Mouse (Mus musculus): Measurements from ENCODE around the gene Cox14.
A peak's percentile ranks its signal among the peaks of the same experiment; 100 is the strongest.
"Not testable (repeated sequence)": the region's sequence is repeated elsewhere in the genome, so short reads cannot be mapped to it uniquely, and the experiment has no call there.

Cox14 gene

DNA sequence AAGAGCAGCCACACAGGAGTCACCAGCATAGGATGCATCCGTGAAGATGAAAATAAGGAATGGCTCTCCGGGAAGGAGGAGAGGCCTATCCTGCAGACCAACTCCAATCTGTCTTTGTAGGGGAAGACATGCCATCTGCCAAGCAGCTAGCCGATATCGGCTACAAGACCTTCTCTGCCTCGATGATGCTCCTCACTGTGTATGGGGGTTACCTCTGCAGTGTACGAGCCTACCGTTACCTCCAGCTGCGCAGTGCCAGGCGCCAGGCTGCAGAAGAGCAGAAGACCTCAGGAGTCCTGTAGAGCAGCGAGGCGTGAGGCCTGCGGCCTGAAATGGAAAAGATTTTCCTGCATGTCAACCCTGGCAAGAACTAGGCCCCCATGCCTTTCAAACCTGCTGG is 2.1 kb downstream of the Cox14 start:
- no peak for DNase-seq

DNA sequence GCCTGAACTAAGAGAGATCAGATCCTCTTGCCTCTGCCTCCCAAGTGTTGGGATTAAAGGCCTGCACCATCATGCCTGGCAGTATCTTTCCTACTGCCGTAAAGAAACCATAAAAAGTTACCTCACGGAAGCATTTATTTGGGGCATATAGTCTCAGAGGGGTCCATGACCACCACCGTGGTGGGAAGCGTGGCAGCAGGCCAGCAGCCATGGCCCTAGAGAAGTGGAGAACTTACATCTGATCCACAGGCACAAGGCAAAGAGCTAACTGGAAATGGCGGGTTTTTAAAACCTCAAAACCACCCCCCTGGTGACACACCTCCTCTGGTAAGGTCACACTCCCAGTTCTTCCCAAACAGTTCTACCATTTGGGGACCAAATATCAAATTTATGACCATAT is 2.8 kb downstream of the Cox14 start:
- DNase-seq = no peak

DNA sequence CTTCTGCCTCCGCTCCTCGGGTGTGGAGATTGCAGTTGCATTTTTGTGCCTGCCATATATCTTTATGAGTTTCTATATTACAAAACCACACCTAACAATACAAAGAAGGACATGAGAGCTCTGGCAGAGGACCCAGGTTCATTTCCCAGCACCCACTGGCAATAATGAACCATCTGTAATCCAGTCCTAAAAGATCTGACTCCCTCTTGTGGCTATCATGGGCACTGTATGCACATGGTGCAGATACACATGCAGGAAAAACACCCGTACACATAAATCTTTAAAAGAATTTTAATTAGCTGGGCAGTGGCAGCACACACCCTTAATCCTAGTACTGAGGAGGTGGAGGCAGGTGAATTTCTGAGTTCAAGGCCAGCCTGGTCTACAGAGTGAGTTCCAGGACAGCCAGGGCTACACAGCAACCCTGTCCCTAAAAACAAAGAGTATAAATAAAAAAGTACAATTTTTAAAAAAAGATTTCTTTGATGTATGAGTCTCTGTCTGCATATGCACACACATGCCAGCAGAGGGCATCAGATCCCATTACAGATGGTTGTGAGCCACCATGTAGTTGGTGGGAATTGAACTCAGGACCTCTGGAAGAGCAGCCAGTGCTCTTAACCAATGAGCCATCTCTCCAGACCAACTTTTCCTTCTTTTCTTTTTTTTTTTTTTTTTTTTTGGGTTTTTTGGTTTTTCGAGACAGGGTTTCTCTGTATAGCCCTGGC is 3.8 kb downstream of the Cox14 start:
- no peak for DNase-seq

DNA sequence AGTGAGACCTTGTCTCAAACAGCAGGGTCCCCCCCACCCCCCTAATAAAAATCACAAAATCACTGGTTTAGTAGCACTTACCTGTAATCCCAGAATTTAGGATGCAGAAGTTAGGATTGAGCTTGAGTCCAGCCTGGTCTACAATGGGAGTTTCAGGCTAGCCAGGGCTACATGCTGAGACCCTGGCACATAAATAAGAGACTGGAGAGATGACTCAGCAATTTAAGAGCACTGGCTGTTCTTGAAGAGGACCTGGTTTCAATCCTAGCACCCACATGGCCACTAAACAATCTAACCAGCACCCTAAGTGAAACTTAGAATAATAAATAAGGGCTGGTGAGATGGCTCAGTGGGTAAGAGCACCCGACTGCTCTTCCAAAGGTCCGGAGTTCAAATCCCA is 5.7 kb downstream of the Cox14 start:
- no peak for DNase-seq

DNA sequence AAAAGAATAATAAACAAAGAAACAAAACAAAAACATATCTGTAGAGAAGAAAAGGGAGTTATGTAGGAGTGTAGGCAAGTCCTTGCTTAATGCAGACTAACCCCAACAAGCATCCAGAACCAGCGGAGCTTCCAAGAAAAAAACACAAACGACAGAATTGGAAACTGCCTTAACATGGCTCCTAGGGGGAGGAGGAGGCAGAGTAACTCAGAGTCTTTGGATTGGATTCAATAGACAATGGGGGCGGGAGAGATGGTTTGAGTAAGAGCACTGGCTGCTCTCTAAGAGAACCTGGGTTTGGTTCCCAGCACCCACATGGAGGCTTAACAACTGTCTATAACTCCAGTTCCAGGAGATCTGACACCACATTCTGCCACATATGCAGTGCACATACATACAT is 6.3 kb downstream of the Cox14 start:
- no peak for DNase-seq

DNA sequence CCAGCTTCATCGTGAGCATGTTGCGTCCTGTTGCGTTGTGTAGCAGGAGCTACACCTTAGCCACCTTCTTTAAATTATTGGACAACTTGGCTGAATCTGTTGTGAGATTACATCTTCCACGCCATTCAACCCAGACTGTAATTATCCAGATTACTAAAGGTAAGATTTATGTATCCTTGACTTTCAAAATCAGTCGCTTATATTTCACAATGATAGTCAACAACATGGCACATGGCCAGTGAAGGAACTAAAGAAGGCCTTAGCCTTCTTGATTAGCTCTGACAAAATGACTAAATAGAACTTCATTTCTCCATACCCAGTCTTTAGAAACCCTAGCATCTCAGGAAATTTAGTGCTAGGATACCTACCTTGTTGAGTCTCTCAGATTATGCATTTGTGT is 7.8 kb downstream of the Cox14 start:
- no peak for DNase-seq

DNA sequence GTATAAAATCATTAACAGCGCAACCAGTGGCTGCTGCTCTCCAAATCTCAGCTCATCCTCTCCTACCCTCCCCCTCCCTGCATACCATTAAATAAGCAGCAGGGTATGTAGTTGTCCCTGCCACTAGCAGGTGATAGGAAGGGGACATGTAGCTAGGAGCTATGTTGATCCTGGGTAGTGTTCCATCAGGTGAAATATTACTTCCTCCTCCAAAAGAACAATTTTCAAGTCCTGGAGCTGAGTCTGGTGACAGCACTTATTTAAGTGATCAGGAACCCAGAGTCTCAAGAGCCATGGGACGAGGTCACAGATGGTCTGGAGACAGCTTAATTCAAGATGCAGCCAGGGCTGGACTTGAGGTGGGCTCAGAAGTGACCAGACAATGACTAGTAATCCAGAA is 10.2 kb downstream of the Cox14 start:
- peak; percentile 100 for DNase-seq

DNA sequence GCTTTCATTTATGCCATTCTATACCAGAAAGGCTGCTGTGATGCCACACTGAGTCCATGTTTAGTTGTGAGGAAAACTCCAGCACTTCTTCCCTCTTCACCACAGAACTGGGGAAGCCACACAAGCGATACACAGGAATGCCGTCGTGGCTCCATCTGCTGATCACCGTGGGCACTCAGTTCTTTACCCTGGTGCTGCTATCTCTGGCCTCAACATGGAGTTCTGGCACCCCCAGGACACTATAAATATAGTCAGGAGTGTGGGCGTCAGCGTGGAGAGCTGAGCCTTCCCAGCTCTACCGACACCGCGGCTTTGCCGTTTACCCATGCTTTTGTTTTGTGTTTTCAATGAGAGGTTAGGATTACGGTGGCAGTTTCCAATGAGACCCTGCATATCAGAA is 11.3 kb downstream of the Cox14 start:
- DNase-seq = no peak

DNA sequence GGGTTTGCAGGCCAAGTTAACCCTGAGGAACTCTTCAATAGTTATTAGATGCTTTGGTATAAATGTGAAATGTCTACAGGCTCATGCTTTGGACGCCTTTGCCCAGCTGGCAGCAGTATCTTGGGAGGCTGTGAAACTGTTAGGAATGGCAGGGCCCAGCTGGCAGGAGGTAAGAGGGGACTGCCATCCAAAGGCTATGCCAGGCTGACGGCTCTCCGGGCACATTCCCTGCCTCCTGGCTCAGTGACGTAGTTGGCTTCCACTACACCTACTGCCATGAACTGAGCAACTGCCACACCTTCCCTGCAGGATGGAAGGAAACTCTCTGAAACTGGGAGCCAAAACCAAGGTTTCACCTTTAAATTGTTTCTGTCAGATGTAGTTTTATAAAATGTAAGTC is 14.8 kb downstream of the Cox14 start:
- no peak for DNase-seq

DNA sequence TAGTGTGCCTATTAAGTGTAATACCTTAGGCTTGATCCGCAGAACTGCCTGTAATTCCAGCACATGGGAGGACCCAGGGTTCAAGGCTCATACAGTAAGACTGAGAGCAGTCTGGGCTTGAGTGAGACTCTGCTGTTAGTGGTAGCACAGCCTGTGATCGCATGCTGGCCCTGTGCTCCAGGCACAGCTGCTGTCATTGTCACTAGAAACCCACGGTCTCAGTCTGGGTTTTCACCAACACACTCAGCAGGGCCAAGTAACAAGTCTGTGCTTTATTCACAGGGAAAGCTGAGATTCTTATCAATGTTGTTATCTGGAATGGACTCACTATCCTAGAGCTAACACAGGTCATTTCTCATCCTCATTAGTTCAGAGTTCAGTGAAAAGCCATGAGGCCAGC is 28.8 kb downstream of the Cox14 start:
- no peak for DNase-seq

DNA sequence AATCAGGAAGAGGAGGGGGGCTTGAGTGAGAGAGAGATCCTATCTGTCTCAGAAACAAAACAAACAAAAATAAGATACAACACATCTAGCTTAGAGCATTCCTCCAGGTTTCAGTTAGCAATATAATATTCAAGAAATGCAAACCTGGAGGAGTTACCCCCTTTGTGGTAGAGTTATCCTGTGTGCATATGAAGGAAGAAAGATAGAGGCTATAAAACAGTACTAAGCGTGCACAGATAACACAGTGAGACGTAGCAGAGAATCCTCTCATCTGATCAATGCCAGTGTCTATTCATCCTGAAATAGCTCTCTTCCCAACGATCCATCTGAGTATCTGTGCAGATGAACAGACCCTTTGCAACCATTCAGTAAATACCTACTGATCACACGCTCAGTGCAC is 42.0 kb downstream of the Cox14 start:
- no peak for DNase-seq

DNA sequence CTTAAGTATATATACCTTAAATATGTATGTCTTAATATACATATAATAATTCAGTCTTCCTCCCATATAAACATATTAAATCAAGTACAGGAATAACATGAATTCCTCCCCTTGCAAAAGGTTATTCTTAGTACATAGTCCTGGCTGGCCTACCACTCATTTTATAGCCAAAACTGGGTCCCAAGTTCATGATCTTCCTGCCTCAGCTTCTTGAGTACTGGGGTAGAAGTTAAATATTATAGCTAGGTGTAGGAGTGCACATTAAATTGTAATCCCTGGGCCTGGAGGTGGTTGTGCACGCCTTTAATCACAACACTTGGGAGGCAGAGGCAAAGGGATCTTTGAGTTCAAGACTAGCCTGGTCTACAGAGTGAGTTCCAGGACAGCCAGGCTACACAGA is 43.3 kb downstream of the Cox14 start:
- peak; percentile 25 for DNase-seq

DNA sequence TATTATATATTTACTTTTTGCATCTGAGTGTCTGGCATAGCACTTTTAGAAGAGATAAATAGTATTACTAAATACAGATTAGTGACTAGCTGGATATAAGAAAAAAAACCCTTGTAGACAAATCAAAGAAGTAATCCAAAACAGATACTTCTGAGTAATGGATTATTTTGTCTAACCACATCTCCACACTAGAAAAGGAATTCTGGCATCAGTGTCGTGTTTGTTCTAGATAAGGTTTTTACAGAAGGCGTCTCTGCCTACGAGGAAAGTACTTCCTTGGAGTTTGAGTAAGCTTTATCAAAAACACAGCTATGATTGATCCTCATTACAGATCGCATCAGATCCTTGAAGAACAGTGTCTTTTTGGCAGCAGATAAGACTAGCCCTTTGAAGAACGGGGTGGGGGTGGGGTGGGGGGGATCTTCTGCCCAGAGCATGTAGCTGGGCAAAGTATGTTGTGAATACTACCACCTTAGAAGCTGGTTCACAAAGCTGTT is 45.6 kb downstream of the Cox14 start:
- DNase-seq = no peak

DNA sequence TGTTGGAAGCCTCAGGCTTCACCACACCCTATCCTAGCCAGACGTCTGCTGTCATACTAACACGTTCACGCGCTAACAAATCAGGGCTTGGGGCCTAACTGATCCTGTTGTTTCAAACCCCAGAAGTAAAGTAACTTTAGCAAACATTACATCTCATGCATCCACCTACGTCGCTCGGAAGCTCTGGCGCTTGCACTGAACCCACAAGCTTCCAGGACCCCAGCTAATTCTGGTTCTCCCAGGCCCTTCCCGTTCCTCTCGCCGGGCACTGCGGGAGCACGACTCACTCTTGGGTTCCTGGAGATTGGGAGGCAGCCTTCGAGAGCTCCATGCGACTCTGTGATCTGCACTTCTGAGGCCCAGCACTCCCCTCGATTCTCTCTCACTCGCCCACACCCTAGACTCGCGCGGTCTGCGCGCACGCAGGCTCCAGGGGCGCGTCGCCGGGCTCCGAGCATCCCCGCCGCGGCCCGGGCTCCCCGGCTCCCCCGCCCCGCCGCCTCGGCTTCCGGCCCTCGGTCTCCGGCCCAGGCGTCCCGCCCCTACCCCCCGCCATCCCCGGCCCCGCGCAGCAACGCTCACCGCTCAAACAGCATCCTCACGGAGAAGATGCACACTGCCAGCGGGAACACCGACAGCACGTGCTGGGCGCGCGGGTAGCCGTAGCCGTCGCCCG is 46.3 kb downstream of the Cox14 start:
- DNase-seq = no peak

DNA sequence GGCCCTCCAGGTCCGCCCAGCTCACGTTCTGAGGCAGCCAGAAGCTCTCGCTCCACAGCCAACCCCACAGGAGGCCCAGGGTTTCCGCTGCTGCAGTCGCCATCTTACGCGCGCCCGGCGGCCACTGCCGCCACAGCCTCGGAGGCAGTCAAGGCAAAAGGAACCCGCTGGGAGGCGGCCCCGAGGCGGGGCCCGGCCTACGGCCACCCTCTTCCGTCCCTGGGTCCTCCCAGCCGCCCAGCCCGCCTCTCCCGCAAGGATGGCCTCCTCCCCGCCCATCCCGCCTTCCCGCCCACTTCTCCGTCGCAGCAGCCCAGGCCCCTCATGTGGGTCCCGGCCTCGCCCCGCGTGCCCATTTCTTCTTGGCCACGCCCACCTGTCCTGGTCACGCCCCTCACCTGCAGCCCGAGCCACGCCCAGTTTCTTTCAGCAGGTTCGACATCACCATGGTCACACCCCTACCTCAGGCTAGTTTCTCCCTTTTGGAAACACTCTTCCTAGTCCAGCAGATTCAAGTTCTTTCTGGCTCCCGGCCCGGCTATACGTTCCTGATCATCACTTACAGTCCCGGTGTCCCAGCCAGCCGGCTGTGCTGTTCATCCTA is 47.0 kb downstream of the Cox14 start:
- DNase-seq = peak; percentile 94

DNA sequence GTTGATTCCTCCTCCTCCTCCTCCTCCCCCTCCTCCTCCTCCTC is 47.3 kb downstream of the Cox14 start, which contains the start of gene Cers5:
Cers5 (minus strand) TSS at position 5 of the 44 bp plus-strand sequence.
- not testable (repeated sequence) for DNase-seq

DNA sequence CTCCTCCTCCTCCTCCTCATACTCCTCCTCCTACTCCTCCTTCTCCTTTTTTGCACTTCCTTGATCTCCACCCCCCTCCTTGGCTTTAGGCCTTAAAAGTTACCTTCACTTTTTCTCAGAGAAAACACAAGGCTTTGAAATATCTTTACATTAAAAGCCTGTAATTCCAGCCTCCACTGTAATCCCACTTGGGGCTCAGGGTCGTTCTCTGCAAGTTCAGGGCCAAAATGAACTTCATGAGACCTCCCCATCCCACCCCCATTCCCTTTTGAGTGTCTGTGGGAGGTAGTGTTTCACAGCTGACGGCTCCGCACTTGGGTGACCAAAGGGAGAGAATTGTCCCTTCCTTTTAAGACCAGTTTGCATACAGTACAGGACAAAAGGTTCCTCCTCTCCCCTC is 47.5 kb downstream of the Cox14 start:
- DNase-seq = no peak

Data from kidney, postnatal 14 days (tissue).